Mouse (Mus musculus) intestine, embryonic 16.5 days (tissue): ENCODE results near the gene Tlcd2. TPM values are rescaled to one million over a fixed set of nuclear protein-coding genes. Genes with fewer than 3 reads are reported as not detected.

ENCODE experiments used
- ATAC-seq: fragments of 200-750 bp; cut with Nextera tagmentation; 2 replicates; pipeline ENCODE4 v1.8.0; 2017; ENCODE audit warnings: moderate TSS enrichment, moderate library complexity
- H3K27ac ChIP-seq: fragments of 300-500 bp; sonication (generic); 2 replicates; pipeline ENCODE4 v1.5.1; 2014; ENCODE audit warnings: mild to moderate bottlenecking, low read length
- H3K27me3 ChIP-seq: fragments of 300-500 bp; sonication (generic); replicated peaks from 2 replicates; pipeline ENCODE4 v1.6.1; 2014; ENCODE audit warnings: low read length, control low read depth, mixed read lengths; ENCODE audit not compliant: control insufficient read depth, insufficient read depth
- H3K36me3 ChIP-seq: fragments of 300-500 bp; sonication (generic); 2 replicates; pipeline ENCODE4 v1.6.1; 2014; ENCODE audit warnings: low read length, control low read depth; ENCODE audit not compliant: control insufficient read depth, insufficient read depth
- H3K4me1 ChIP-seq: fragments of 300-500 bp; sonication (generic); 2 replicates; pipeline ENCODE4 v1.6.1; 2014; ENCODE audit warnings: low read length, control low read depth, mixed read lengths; ENCODE audit not compliant: control insufficient read depth, insufficient read depth
- H3K4me2 ChIP-seq: fragments of 300-500 bp; sonication (generic); 2 replicates; pipeline ENCODE4 v1.6.1; 2014; ENCODE audit warnings: low read depth, low read length, control low read depth
- H3K4me3 ChIP-seq: fragments of 300-500 bp; sonication (generic); 2 replicates; pipeline ENCODE4 v1.5.1; 2014; ENCODE audit warnings: mild to moderate bottlenecking, low read length
- H3K9ac ChIP-seq: fragments of 300-500 bp; sonication (generic); 2 replicates; pipeline ENCODE4 v1.6.1; 2014; ENCODE audit warnings: low read depth, low read length
- H3K9me3 ChIP-seq: fragments of 300-500 bp; sonication (generic); 2 replicates; pipeline ENCODE4 v1.6.1; 2016; ENCODE audit warnings: low read length, control low read depth; ENCODE audit not compliant: control insufficient read depth
- WGBS: fragments of 180-500 bp; shearing (Covaris S2); extraction: QIAGEN DNeasy Blood & Tissue Kit; methylation state at CpG from one replicate; pipeline ENCODE4 v1.1.7; 2014; 5-methylcytosine and 5-hydroxymethylcytosine counted together
- polyA plus RNA-seq: library from polyadenylated mRNA; unstranded; fragments of >200 nt; fragmentation: Nextera tagmentation; extraction: Ambion mirVana; gene quantifications from 2 replicates; pipeline ENCODE4 v1.2.1, GENCODE M21; 2015

Gene Tlcd2
- polyA plus RNA-seq = 17.2 and 19.6 TPM in 2 replicates

DNA sequence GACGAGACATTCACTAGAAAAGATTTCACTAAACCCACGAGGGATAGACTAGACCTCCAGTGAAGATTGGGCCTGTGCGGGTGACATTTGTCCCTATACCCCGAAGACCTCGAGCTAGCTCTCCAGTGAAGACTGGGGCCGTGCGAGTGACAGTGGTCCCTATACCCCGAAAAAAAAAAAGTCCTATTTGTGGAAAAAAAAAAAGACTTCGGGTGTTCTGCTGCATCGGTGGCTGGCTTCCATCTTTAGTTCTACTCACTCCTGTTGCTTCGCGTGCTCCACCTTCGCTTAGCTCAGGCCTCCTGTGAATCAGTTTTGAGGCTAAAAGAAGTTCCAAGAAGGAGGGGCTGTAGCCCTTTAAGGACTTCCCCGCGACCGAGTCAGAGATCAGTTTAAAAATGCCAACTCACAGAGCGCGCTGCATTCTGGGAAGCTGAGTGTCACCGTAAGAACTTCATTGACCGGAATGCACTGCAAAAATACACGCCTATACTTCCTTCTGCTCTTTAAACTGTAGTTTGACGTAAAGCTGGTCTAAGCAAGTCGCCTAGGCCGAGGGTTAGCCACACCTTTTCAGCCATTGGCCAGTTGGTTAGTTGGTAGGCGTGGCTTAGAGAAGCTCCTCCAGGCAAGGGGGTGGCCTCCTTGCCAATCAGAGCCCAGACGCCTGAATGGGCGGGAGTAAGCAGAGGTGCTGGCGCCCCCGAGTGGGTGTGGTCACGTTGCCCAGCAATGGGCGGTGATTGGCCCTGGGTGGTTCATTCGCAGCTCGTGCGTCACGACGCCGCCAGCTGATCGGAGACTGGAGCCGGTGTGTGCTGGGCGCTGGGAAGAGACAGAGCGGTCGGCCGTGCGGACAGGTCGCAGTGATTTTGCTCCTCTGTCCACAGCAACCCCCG, at the start of gene Tlcd2:
Gene Tlcd2, plus strand, starts transcription at position 872 of the 899 bp plus-strand sequence.
- no peaks in the 10 kb centered on the region for H3K9me3 ChIP-seq
- no peaks in the 10 kb centered on the region for H3K27me3 ChIP-seq
- peak within 1 kb of the TSS; percentile 72 for H3K9ac ChIP-seq
- H3K36me3 ChIP-seq = peaks cover 3% of the 10 kb centered on the region; the same call in 1 of the 2 replicates
- H3K4me1 ChIP-seq = peaks cover 25% of the 10 kb centered on the region
- H3K27ac ChIP-seq = peak within 1 kb of the TSS; percentile 98
- ATAC-seq = peak; percentile 88
- H3K4me2 ChIP-seq = peak within 1 kb of the TSS; percentile 86
- under 1% methylated on average over 46 of the region's 46 CpGs for WGBS
- H3K4me3 ChIP-seq = peak within 1 kb of the TSS; percentile 73

DNA sequence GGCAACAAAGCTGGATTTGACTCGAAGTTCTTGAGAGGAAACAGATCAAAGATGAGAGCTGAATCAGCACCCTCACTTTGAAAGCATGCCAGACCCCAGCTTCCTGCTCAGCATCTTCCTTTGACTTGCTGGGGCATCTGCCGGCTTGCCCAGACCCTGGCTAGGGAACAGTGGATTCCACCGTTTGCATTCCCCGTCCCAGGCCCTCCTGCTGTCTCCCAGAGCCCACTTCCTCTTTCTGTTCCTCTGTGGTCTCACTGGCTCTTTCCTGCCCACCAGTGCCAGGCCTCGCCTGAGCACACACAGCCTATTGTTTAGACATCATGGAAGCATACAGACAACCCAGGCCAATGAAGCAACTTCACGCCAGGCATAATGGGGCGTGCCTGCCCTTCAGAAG, 46.4 kb upstream of the Tlcd2 start:
- no peaks in the 10 kb centered on the region for H3K9me3 ChIP-seq
- H3K9ac ChIP-seq = 0 out of 2 replicates have a peak overlapping the region, but pooled peaks have one; percentile 28
- no peaks in the 10 kb centered on the region for H3K4me1 ChIP-seq
- H3K36me3 ChIP-seq = no peaks in the 10 kb centered on the region
- H3K4me3 ChIP-seq = no peak overlapping the region
- ATAC-seq = no peak
- 45% methylated on average over 7 of the region's 7 CpGs for WGBS
- H3K27ac ChIP-seq = no peak overlapping the region
- no peak overlapping the region for H3K4me2 ChIP-seq
- no peaks in the 10 kb centered on the region for H3K27me3 ChIP-seq

DNA sequence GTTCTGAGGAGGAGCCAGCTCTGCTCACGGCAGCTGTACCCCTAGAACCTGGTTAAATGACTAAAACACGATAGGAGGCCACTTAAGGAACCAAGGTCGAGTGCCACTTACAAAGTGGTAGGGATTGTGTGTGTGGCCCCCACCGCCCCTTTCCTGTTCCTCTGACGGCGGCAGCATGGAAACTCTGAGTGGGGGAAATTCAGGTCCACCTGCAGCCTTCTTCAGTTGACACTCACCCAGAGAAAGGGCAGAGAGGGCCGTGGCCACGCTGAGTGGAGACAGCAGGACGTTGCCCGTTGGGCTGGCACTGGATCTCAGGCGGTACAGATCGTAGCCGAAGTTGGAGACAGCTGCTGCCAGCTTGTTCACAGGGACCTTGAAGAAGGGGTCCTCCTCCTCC, 45.5 kb upstream of the Tlcd2 start:
- Histone ChIP-seq H3K4me1 (no peaks in the 10 kb centered on the region), H3K9me3 (no peaks in the 10 kb centered on the region), H3K9ac (no peak overlapping the region), H3K27ac (no peak overlapping the region), H3K4me3 (no peak overlapping the region), H3K4me2 (no peak overlapping the region), H3K27me3 (no peaks in the 10 kb centered on the region), H3K36me3 (no peaks in the 10 kb centered on the region)
- no peak for ATAC-seq
- WGBS = 87% methylated on average over 13 of the region's 13 CpGs

DNA sequence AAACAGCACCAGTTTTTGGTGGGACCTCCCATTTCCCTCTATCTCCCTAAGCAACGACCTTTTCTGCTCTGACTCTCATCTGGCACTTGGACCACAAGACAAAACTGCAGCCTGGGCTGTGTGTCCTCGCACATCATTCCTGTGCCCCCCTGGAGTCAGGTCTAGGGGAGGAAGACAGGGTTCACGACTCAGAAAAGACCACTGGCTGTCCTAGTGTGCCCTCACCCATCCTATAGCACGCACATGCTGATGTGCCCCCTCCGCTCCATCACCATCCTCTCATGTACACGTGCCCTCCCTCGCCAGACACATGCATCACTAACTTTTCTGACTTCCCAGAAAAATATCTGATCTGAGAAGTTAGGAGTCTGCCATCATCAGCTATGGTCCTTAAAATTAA, 41.5 kb upstream of the Tlcd2 start:
- Histone ChIP-seq H3K27me3 (no peaks in the 10 kb centered on the region), H3K4me1 (peaks cover 3% of the 10 kb centered on the region; the same call in 1 of the 2 replicates), H3K27ac (no peak overlapping the region), H3K4me3 (no peak overlapping the region), H3K4me2 (no peak overlapping the region), H3K36me3 (no peaks in the 10 kb centered on the region), H3K9me3 (no peaks in the 10 kb centered on the region), H3K9ac (no peak overlapping the region)
- no peak for ATAC-seq
- WGBS = 79% methylated on average over 7 of the region's 7 CpGs

DNA sequence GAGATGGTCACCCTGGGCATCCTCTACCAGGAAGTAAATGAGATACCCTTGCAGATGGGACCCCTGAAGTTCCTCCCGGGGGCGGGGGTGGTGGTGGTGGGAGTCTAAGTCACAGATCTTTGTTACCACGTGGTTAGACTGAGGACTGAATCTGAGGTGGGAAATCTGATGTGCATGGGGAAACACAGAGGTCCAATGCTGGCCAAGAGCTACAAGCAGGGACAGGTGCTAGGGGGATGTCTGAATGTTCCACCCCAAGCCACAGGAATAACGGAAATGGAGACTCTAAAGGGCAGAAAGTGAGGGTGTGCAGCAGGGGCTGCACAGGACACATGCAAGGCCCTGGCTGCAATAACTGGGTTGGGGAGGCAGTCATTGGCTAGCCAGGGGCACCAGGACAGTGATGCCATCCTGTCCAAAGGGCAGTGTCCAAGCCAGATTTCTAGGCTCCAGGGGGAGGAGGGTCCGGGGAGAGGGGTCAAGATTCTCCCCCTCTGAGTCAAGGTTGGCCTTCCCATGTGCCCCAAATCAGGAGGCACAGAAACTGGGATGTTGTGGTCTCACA, 40.6 kb upstream of the Tlcd2 start:
- no peak for ATAC-seq
- 65% methylated on average over 5 of the region's 5 CpGs for WGBS
- no peaks in the 10 kb centered on the region for H3K36me3 ChIP-seq

DNA sequence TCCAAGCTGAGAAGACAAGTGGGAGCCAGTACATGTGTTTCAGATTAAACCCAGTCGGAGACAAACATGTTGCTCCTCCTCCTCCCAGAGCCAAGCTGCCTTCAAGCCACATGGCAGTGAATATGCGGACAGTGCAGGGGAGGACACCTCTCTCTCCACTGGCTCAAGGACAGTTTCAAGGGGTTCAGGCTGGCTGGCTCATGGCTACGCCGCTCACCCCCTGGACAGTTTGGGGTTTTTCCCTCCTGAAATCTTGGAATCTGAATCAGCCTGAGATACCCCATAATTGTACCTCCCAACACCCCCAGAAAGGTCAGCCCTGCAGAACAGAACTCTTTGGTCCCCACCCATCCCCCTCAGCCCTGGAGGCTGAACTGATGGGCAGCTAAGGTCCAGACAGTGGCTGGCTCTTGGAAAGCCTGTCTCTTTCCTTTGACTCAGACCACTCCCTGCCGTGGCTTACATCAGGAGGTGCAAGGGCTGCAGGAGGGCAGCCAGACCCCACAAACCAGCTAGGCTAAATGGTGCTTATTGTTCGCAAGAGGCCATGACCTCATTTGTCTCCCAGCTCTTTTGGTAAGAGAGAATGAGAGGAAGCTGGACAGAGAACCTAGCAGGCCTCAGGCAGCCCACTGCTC, 40.0 kb upstream of the Tlcd2 start:
- 0 out of 2 replicates have a peak, but pooled peaks have one; percentile 29 for ATAC-seq
- Histone ChIP-seq H3K4me3 (no peak overlapping the region), H3K9ac (peak overlapping the region; percentile 59), H3K9me3 (no peaks in the 10 kb centered on the region), H3K36me3 (no peaks in the 10 kb centered on the region), H3K4me2 (peak overlapping the region; percentile 39; the same call in 1 of the 2 replicates), H3K27ac (no peak overlapping the region), H3K27me3 (no peaks in the 10 kb centered on the region), H3K4me1 (peaks cover 3% of the 10 kb centered on the region; the same call in 1 of the 2 replicates)
- WGBS = 61% methylated on average over 6 of the region's 6 CpGs

More for the DNA sequence above, 40.6 kb upstream of the Tlcd2 start:
- H3K9me3 ChIP-seq = no peaks in the 10 kb centered on the region
- H3K4me2 ChIP-seq = no peak overlapping the region
- no peaks in the 10 kb centered on the region for H3K27me3 ChIP-seq
- no peak overlapping the region for H3K4me3 ChIP-seq
- peaks cover 3% of the 10 kb centered on the region; the same call in 1 of the 2 replicates for H3K4me1 ChIP-seq
- no peak overlapping the region for H3K9ac ChIP-seq
- H3K27ac ChIP-seq = no peak overlapping the region

DNA sequence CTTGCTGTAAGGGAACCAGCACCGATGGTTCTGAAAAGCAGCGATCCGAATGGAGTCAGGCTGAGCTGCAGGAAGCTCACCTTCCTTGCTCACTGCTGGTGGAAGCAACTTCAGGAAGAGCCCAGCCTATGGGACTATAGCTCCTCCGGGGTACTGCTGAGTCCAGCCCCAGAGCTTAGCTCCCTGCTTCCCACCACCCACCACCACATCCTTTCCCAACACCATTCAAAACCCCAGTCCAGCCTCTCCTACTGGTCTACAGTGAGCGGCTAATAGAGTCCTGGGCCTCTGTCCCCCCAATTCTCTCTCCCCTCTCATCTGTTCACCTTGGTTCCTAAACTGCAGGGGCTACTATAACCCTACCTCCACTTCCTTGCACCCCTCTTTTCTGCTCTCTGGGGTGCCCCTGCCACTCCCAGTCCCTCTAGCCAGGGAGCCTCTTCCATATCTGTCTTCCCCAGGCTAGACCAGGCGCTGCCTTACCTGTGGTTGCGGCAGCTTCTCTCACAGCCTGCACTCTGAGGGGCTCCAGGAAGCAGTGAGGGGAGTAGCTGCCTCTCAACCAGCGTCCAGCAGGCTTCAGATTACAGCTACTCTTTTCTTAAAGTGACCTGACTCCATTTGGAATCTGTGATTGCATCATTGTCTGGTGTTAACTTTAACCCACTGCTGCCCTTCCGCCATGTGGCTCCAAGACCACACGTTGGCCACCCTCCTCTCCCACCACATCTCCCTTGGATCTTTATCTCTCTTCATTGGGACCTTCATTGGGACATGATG, 39.3 kb upstream of the Tlcd2 start, which contains the start of gene Serpinf1:
Gene Serpinf1, minus strand, starts transcription at position 689 of the 780 bp plus-strand sequence.
- WGBS = 42% methylated on average over 10 of the region's 10 CpGs
- ATAC-seq = 0 out of 2 replicates have a peak, but pooled peaks have one; percentile 8
- Histone ChIP-seq H3K9ac (peak within 1 kb of the TSS; percentile 59), H3K27me3 (no peaks in the 10 kb centered on the region), H3K36me3 (no peaks in the 10 kb centered on the region), H3K4me2 (peak within 1 kb of the TSS; percentile 39), H3K27ac (no peak within 1 kb of the TSS), H3K4me3 (peak within 1 kb of the TSS; percentile 36), H3K9me3 (no peaks in the 10 kb centered on the region), H3K4me1 (peaks cover 3% of the 10 kb centered on the region; the same call in 1 of the 2 replicates)

DNA sequence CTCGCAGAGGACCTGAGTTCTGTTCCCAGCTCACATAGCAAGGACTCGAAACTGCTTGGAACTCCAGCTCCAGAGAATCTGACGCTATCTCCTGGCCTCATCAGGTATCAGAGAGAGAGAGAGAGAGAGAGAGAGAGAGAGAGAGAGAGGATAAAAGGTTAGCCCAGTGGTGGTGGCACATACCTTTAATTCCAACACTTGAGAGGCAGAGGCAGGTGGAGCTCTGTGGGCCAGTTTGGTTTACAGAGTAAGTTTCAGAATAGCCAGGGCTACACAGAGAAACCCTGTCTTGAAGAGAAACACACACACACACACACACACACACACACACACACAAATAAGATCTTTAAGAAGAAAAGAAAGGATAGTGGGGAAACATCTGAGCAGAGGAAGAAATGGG, 38.4 kb upstream of the Tlcd2 start:
- 87% methylated on average over 3 of the region's 3 CpGs for WGBS

More for the DNA sequence above, 38.4 kb upstream of the Tlcd2 start:
- no peaks in the 10 kb centered on the region for H3K36me3 ChIP-seq
- H3K9ac ChIP-seq = no peak overlapping the region
- ATAC-seq = no peak
- no peaks in the 10 kb centered on the region for H3K27me3 ChIP-seq
- H3K9me3 ChIP-seq = no peaks in the 10 kb centered on the region
- no peak overlapping the region for H3K27ac ChIP-seq
- H3K4me3 ChIP-seq = no peak overlapping the region
- peaks cover 3% of the 10 kb centered on the region; the same call in 1 of the 2 replicates for H3K4me1 ChIP-seq
- no peak overlapping the region for H3K4me2 ChIP-seq
